Mouse (Mus musculus) cerebellum, adult 11 months (tissue): ENCODE results near the gene Syne2.
A peak's percentile ranks its signal among the peaks of the same experiment; 100 is the strongest.

ENCODE experiments used
- DNase-seq: peaks from one replicate; pipeline ENCODE4 v3.0.0; 2022

Gene Syne2

GRCm38 (mm10) chr12:76070386-76070785, 252.5 kb downstream of the Syne2 start:
- DNase-seq: no peak

GRCm38 (mm10) chr12:76071935-76072849, 254.3 kb downstream of the Syne2 start:
- DNase-seq: no peak

- no peak for DNase-seq
Measured at GRCm38 (mm10) chr12:76073066-76073826, 255.3 kb downstream of the Syne2 start.

- no peak for DNase-seq
Measured at GRCm38 (mm10) chr12:76073981-76074380, 256.0 kb downstream of the Syne2 start.

- peak; percentile 21 for DNase-seq
Measured at GRCm38 (mm10) chr12:76080876-76081556, 263.1 kb downstream of the Syne2 start.

GRCm38 (mm10) chr12:76081557-76082211, 263.8 kb downstream of the Syne2 start:
- peak; percentile 86 for DNase-seq

GRCm38 (mm10) chr12:76085066-76085465, 267.1 kb downstream of the Syne2 start:
- DNase-seq: no peak

- DNase-seq: no peak
Measured at GRCm38 (mm10) chr12:76085956-76086905, 268.3 kb downstream of the Syne2 start.

- no peak for DNase-seq
Measured at GRCm38 (mm10) chr12:76087025-76087424, 269.1 kb downstream of the Syne2 start.

GRCm38 (mm10) chr12:76092789-76093466, 275.0 kb downstream of the Syne2 start:
- DNase-seq: no peak

- DNase-seq: no peak
Measured at GRCm38 (mm10) chr12:76093613-76094588, 276.0 kb downstream of the Syne2 start.

- no peak for DNase-seq
Measured at GRCm38 (mm10) chr12:76095117-76096035, 277.4 kb downstream of the Syne2 start.

- peak; percentile 70 for DNase-seq
Measured at GRCm38 (mm10) chr12:76102621-76103020, 284.7 kb downstream of the Syne2 start.

- peak; percentile 49 for DNase-seq
Measured at GRCm38 (mm10) chr12:76104596-76105351, 286.8 kb downstream of the Syne2 start.

GRCm38 (mm10) chr12:76109646-76110405, 291.9 kb downstream of the Syne2 start:
- peak; percentile 76 for DNase-seq

GRCm38 (mm10) chr12:76111046-76111445, 293.1 kb downstream of the Syne2 start:
- no peak for DNase-seq

- DNase-seq: no peak
Measured at GRCm38 (mm10) chr12:76116577-76116976, 298.6 kb downstream of the Syne2 start.
